Mouse (Mus musculus) spleen, adult 2 months (tissue): ENCODE data around the gene Ezh1.

ENCODE experiments used
- CTCF ChIP-seq: fragments of 200-500 bp; IDR thresholded peaks from 2 replicates; pipeline ENCODE4 v1.5.1; 2011; ENCODE audit warnings: mild to moderate bottlenecking, inconsistent platforms; ENCODE audit not compliant: insufficient read depth, insufficient read length, insufficient replicate concordance; ENCODE audit errors: extremely low read depth
- POLR2A ChIP-seq: fragments of 200-500 bp; IDR thresholded peaks from 2 replicates; pipeline ENCODE4 v1.6.1; 2011; ENCODE audit warnings: low read depth, low read length, inconsistent platforms

DNA sequence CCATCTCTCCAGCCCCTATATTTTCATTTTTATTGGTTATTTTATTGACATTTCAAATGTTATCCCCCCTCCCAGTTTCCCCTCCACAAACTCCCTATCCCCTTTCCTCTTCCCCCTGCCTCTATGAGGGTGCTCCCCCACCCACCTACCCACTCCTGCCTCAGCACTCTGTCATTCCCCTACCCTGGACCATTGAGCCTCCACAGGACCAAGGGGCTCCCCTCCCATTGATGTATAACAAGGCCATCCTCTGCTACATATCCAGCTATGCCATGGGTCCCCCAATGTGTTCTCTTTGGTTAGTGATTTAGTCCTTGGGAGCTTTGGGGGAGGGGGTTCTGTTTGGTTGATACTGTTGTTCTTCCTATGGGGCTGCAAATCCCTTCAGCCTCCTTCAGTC lies 71.6 kb downstream of the Ezh1 start:
- no peak for TF ChIP-seq CTCF
- TF ChIP-seq POLR2A, result no peak
